Mouse (Mus musculus): ENCODE results near the gene Tsks. TPM values are rescaled to one million over a fixed set of nuclear protein-coding genes. Genes with fewer than 3 reads are reported as not detected.

The Tsks gene
- 0.08 TPM in 1 of 2 replicates, not detected in the other for polyA plus RNA-seq (2015; fragmentation: Nextera tagmentation; extraction: Ambion mirVana)

- Histone ChIP-seq H3K9me3 (ENCODE audit: control insufficient read depth, low read length) (no peaks in the 10 kb centered on the region), H3K36me3 (ENCODE audit: control insufficient read depth, insufficient read depth, low read length) (no peaks in the 10 kb centered on the region), H3K9ac (ENCODE audit: low read length) (no peak within 1 kb of the TSS), H3K4me2 (replicated peaks; ENCODE audit: low read depth) (no peak within 1 kb of the TSS), H3K27ac (replicated peaks) (no peak within 1 kb of the TSS), H3K27me3 (ENCODE audit: control insufficient read depth, insufficient read depth, low read length) (no peaks in the 10 kb centered on the region), H3K4me3 (ENCODE audit: low read depth, low read length) (no peak within 1 kb of the TSS), H3K4me1 (replicated peaks; ENCODE audit: control insufficient read depth, insufficient read depth) (no peaks in the 10 kb centered on the region)
- ATAC-seq (ENCODE audit: low FRiP score, low TSS enrichment) (no peak), DNase-seq (ENCODE audit: low spot score) (no peak)
- no peak for TF ChIP-seq EP300 (optimal IDR thresholded peaks at IDR 0.05)
- TF ChIP-seq CTCF (IDR thresholded peaks at IDR 0.05; ENCODE audit: low read depth): no peak
- 71% methylated on average over 7 of the region's 7 CpGs for WGBS
Measured at GRCm38 (mm10) chr7:44942904-44943303, at the start of gene Tsks. Gene Tsks, plus strand, starts transcription at chr7:44943204.

DNA sequence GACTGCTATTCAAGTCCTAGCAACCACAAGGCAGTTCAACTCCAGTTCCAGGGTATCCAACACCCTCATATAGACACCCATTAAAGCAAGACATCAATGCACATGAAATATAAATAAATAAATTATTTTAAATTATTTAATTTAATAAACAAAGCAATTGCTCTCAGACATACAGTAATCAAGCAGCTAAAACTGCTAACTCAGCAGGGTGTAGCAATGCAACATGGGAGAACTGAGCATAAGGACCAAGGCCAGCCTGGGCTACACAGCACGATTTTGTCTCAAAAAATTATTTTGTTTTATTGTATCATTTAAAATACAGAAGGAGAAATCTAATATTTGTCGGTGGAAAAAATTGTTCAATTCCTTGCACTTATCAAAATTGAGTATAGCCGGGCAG, 48.8 kb upstream of the Tsks start:
- Histone ChIP-seq H3K27me3 (ENCODE audit: control insufficient read depth, insufficient read depth, low read length) (no peaks in the 10 kb centered on the region), H3K4me2 (replicated peaks; ENCODE audit: low read depth) (no peak overlapping the region), H3K27ac (replicated peaks) (no peak overlapping the region), H3K4me1 (replicated peaks; ENCODE audit: control insufficient read depth, insufficient read depth) (peaks cover 4% of the 10 kb centered on the region), H3K36me3 (ENCODE audit: control insufficient read depth, insufficient read depth, low read length) (no peaks in the 10 kb centered on the region), H3K4me3 (ENCODE audit: low read depth, low read length) (no peak overlapping the region), H3K9ac (ENCODE audit: low read length) (no peak overlapping the region), H3K9me3 (ENCODE audit: control insufficient read depth, low read length) (no peaks in the 10 kb centered on the region)
- DNase-seq (ENCODE audit: low spot score): no peak
- ATAC-seq (ENCODE audit: low FRiP score, low TSS enrichment): no peak
- 88% methylated on average over 3 of the region's 3 CpGs for WGBS
- TF ChIP-seq EP300 (optimal IDR thresholded peaks at IDR 0.05) (no peak), CTCF (IDR thresholded peaks at IDR 0.05; ENCODE audit: low read depth) (no peak)

DNA sequence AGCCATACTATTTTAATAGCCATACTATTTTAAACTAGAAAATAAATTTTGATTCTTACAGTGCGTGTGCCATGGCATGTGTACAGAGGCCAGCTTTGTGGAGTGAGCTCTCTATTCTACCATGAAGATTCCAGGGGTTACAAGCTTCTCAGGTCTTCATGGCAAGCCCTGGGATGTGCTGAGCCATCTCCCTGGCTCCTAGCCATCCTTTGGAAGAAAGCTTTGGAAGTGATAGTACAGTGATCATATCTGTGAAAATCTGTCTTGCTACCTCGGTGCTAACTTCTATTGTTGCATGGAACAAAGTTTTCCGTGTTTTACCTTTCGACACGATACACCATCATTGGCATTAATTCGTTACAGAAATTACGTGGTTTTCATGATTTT, 47.8 kb upstream of the Tsks start:
- TF ChIP-seq CTCF (IDR thresholded peaks at IDR 0.05; ENCODE audit: low read depth) (no peak), EP300 (optimal IDR thresholded peaks at IDR 0.05) (no peak)
- H3K4me3 ChIP-seq (ENCODE audit: low read depth, low read length): peak overlapping the region; percentile 65; the same call in 1 of the 2 replicates
- WGBS: 61% methylated on average over 7 of the region's 7 CpGs
- no peak for DNase-seq (ENCODE audit: low spot score)
- H3K9me3 ChIP-seq (ENCODE audit: control insufficient read depth, low read length): no peaks in the 10 kb centered on the region
- H3K4me2 ChIP-seq (replicated peaks; ENCODE audit: low read depth): peak overlapping the region; percentile 72
- no peak overlapping the region for H3K27ac ChIP-seq (replicated peaks)
- H3K4me1 ChIP-seq (replicated peaks; ENCODE audit: control insufficient read depth, insufficient read depth): peaks cover 4% of the 10 kb centered on the region; the same call in 1 of the 2 replicates
- H3K9ac ChIP-seq (ENCODE audit: low read length): no peak overlapping the region
- H3K36me3 ChIP-seq (ENCODE audit: control insufficient read depth, insufficient read depth, low read length): peaks cover 5% of the 10 kb centered on the region
- ATAC-seq (ENCODE audit: low FRiP score, low TSS enrichment): no peak
- no peaks in the 10 kb centered on the region for H3K27me3 ChIP-seq (ENCODE audit: control insufficient read depth, insufficient read depth, low read length)

DNA sequence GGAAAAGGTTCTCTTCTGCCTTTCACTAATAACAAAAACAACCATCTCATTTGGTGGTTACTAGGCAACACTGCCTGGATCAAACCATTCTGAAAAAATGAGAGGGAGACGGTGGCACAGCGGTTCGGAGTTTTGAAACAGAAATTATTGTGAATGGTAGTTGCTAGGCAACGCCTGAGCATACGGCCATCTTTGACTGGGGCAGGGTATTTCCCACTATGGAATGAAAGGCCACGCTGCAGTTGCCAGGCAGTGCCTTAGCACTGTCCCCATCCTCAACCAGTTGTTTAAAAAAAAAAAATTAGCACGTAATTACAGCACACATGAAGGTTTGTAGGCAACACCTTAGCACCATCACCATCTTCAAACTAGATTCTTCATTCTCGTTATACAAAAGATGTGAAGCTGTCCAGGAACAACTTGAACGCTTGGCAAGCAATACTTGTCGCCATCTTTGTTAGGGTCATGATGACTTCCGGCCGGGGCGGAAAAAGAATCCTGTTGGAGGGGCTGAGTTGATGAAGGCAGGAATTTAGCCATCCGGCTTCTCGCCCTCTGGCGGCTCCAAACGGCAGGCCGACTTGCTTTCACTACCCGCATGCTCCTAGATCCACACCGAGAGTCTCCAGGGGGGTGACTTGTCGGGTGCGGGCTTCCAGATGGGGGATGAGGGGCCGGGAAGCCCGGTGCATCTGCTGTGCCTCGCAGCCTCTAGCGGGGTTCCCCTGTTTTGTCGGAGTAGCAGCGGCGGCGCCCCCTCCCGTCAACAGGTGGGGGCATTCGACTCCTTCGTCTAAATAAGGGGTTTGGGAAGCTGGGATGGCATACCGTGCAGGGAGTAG, 47.2 kb upstream of the Tsks start, which contains the start of gene Fuz:
TSS of gene Fuz (plus strand) at position 487 of the 842 bp plus-strand sequence.
- peaks cover under 1% of the 10 kb centered on the region; the same call in 1 of the 2 replicates for H3K4me1 ChIP-seq (replicated peaks; ENCODE audit: control insufficient read depth, insufficient read depth)

DNA sequence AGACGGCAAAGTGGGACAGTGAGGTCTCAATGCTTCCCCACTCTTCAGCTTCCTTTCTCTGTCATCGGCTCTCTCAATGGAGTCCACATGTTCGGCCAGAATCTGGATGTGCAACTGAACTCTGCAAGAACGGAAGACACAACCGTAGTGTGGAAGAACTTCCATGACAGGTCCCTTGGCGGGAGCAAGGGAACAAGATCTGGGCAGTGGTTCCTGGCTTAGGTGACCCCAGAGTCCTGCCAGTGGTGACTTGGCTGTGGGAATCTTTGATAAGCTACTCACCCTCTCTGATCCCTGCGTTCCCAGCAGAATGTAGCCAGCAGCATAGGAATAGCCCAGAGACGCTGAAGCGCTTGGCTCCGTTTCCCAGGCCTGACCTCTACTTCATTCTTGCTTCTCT, 46.5 kb upstream of the Tsks start:
- Histone ChIP-seq H3K27ac (replicated peaks) (peak overlapping the region; percentile 86), H3K9ac (ENCODE audit: low read length) (peak overlapping the region; percentile 67), H3K9me3 (ENCODE audit: control insufficient read depth, low read length) (no peaks in the 10 kb centered on the region), H3K27me3 (ENCODE audit: control insufficient read depth, insufficient read depth, low read length) (no peaks in the 10 kb centered on the region), H3K36me3 (ENCODE audit: control insufficient read depth, insufficient read depth, low read length) (peaks cover 5% of the 10 kb centered on the region), H3K4me2 (replicated peaks; ENCODE audit: low read depth) (peak overlapping the region; percentile 72), H3K4me1 (replicated peaks; ENCODE audit: control insufficient read depth, insufficient read depth) (no peaks in the 10 kb centered on the region; the same call in none of the 2 replicates), H3K4me3 (ENCODE audit: low read depth, low read length) (peak overlapping the region; percentile 65)
- whole genome bisulfite sequencing: 28% methylated on average over 10 of the region's 10 CpGs
- ATAC-seq (ENCODE audit: low FRiP score, low TSS enrichment) (no peak), DNase-seq (ENCODE audit: low spot score) (no peak)
- TF ChIP-seq EP300 (optimal IDR thresholded peaks at IDR 0.05) (no peak), CTCF (IDR thresholded peaks at IDR 0.05; ENCODE audit: low read depth) (no peak)

More for the DNA sequence above, 47.2 kb upstream of the Tsks start, which contains the start of gene Fuz:
- Histone ChIP-seq H3K27ac (replicated peaks) (peak within 1 kb of the TSS; percentile 86), H3K9ac (ENCODE audit: low read length) (peak within 1 kb of the TSS; percentile 67), H3K36me3 (ENCODE audit: control insufficient read depth, insufficient read depth, low read length) (peaks cover 5% of the 10 kb centered on the region), H3K9me3 (ENCODE audit: control insufficient read depth, low read length) (no peaks in the 10 kb centered on the region), H3K4me3 (ENCODE audit: low read depth, low read length) (peak within 1 kb of the TSS; percentile 65), H3K4me2 (replicated peaks; ENCODE audit: low read depth) (peak within 1 kb of the TSS; percentile 72), H3K27me3 (ENCODE audit: control insufficient read depth, insufficient read depth, low read length) (no peaks in the 10 kb centered on the region)
- under 1% methylated on average over 34 of the region's 34 CpGs for WGBS
- TF ChIP-seq CTCF (IDR thresholded peaks at IDR 0.05; ENCODE audit: low read depth) (peak; percentile 76), EP300 (optimal IDR thresholded peaks at IDR 0.05) (peak; percentile 81)
- peak; percentile 88 for DNase-seq (ENCODE audit: low spot score)
- ATAC-seq (ENCODE audit: low FRiP score, low TSS enrichment): peak; percentile 55

DNA sequence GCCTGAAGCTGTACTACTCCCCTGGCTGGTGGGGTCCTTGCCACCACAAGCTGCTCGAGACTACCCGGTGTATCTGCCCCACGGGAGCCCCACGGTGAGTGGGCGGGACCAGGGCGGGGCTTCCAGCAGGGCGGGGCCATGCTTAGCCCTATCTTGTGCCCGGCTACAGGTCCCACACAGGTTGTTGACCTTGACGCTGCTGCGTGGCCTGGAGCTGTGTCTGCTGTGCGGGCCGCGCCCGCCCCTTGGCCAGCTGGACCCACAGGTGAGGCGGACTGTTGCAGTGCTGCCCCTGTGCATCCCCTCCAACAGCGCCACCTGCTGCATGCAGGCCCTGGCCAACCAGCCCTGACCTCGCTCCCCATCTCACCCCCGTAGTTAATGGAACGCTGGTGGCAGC, 44.4 kb upstream of the Tsks start:
- H3K4me3 ChIP-seq (ENCODE audit: low read depth, low read length): no peak overlapping the region
- peak; percentile 25 for ATAC-seq (ENCODE audit: low FRiP score, low TSS enrichment)
- peak overlapping the region; percentile 29 for H3K4me2 ChIP-seq (replicated peaks; ENCODE audit: low read depth)
- no peak overlapping the region for H3K27ac ChIP-seq (replicated peaks)
- H3K27me3 ChIP-seq (ENCODE audit: control insufficient read depth, insufficient read depth, low read length): no peaks in the 10 kb centered on the region
- peaks cover 6% of the 10 kb centered on the region for H3K36me3 ChIP-seq (ENCODE audit: control insufficient read depth, insufficient read depth, low read length)
- WGBS: 33% methylated on average over 19 of the region's 19 CpGs
- no peaks in the 10 kb centered on the region for H3K9me3 ChIP-seq (ENCODE audit: control insufficient read depth, low read length)
- H3K9ac ChIP-seq (ENCODE audit: low read length): no peak overlapping the region
- TF ChIP-seq EP300 (optimal IDR thresholded peaks at IDR 0.05) (no peak), CTCF (IDR thresholded peaks at IDR 0.05; ENCODE audit: low read depth) (peak; percentile 64)
- peak; percentile 78 for DNase-seq (ENCODE audit: low spot score)
- H3K4me1 ChIP-seq (replicated peaks; ENCODE audit: control insufficient read depth, insufficient read depth): no peaks in the 10 kb centered on the region; the same call in none of the 2 replicates

Measured in stomach, postnatal 0 days (tissue).